Mouse (Mus musculus) ES-CJ7 (cell line): ENCODE measurements around the gene Olfr470.
"Not testable (repeated sequence)": the region's sequence is repeated elsewhere in the genome, so short reads cannot be mapped to it uniquely, and the experiment has no call there.

ENCODE experiments used
- DNase-seq: peaks from one replicate; pipeline ENCODE4 v3.0.0; 2011; ENCODE audit warnings: low read depth, low spot score

Olfr470 gene

DNA sequence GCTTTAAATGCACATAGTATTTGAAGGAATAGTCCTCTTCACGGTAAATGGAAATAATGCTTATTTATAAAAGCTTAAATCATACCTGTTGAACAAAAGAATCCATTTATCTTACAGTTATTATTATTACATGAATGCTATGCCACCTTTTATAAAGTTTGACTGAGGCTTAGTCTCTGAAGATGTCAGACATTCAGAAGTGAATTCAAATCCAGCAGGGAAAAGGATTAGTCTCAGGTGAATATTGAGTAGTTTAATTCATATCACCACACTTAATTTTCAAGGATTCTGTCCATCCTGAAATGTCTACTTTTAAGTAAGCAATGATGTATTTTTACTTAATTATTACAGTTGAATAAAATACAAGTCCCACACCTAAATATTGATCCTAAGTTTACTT, at the start of gene Olfr470:
TSS of gene Olfr470 (minus strand) at position 101 of the 400 bp plus-strand sequence.
- not testable (repeated sequence) for DNase-seq

DNA sequence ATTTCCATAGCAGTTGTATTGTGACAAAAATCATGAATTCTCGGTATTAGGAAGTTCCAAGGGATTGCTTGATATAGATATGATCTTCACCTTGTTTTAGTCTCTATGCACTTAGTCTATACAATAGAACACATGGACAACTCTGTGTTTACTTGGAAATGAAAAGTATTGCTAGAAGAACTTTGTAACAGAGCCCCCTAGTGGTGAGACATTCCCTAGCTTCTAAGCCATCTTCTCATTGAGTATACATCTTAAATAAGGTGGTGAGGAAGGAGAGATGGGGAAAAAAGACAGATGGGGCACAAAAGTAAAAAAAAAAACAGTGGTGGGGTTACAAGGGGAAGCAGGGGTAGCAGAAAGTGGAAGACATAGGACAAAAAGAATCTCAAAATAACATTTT, 5.6 kb downstream of the Olfr470 start:
- DNase-seq = peak; percentile 51

DNA sequence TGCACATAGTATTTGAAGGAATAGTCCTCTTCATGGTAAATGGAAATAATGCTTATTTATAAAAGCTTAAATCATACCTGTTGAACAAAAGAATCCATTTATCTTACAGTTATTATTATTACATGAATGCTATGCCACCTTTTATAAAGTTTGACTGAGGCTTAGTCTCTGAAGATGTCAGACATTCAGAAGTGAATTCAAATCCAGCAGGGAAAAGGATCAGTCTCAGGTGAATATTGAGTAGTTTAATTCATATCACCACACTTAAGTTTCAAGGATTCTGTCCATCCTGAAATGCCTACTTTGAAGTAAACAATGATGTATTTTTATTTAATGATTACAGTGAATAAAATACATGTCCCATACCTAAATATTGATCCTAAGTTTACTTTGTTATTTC, 21.8 kb downstream of the Olfr470 start, which contains the start of gene Olfr469:
TSS of gene Olfr469 (minus strand) at position 101 of the 400 bp plus-strand sequence.
- DNase-seq = not testable (repeated sequence)

DNA sequence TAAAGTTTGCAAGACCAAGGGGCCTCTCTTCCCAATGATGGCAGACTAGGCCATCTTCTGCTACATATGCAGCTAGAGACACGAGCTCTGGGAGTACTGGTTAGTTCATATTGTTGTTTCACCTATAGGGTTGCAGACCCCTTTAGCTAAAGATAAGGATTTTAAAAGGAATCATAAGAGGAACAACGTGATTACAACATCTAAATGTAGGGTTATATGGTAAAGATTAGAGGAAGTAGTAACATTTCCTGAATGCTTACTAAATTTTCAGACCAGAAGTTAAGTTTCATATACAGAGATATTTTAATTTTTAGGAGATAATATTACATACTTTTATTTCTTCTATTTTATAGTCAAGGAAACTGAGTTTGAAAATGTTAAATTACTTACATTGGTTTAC, 23.4 kb downstream of the Olfr470 start:
- DNase-seq = not testable (repeated sequence)

DNA sequence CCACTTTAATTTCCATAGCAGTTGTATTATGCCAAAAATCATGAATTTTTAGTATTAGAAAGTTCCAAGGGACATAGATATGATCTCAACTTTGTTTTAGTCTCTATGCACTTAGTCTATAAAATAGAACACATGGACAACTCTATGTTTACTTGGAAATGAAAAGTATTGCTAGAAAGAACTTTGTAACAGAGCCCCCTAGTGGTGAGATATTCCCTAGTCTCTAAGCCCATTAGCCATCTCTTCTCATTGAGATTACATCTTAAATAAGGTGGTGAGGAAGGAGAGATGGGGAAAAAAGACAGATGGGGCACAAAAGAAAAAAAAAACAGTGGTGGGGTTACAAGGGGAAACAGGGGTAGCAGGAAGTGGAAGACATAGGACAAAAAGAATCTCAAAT, 27.8 kb downstream of the Olfr470 start:
- peak; percentile 30 for DNase-seq

DNA sequence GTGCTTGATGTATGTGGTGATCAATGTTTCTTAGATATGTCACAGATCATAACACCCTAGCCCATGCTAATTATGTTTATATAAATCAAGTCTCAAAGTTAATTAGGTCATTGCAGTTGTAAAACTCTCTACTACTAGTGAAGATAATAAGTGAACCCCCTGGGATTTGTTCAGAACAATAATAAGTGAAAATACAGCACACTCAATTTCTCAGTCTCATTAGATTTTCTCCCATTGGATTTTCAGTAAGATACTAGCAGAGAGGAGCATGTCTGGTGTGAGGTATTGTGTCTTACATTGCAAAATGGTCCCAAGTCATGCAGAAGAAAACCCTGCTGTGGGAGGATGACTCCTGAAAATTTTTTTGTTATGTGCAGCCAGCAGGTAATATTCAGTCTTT, 35.3 kb downstream of the Olfr470 start, which contains the start of gene Olfr467:
TSS of gene Olfr467 (plus strand) at position 301 of the 400 bp plus-strand sequence.
- DNase-seq = no peak

DNA sequence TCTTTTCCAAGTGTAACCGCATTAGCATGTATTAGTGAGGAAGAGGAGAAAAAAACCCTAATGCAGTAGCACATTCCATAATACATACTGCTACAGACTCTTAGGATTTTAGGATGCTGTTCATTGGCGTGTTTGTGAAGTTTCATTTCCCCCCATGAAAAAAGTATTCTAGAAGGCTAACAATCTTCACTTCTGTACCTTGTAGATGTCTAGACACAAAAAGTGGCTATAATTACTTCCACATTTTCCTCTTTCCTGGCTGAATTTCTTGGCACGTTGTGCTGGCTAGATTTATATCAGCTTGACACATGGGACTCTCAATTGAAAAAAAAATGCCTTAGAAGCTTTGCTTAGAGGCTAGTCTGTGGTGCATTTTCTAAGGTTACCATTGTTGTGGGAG, 45.2 kb downstream of the Olfr470 start:
- DNase-seq = no peak

DNA sequence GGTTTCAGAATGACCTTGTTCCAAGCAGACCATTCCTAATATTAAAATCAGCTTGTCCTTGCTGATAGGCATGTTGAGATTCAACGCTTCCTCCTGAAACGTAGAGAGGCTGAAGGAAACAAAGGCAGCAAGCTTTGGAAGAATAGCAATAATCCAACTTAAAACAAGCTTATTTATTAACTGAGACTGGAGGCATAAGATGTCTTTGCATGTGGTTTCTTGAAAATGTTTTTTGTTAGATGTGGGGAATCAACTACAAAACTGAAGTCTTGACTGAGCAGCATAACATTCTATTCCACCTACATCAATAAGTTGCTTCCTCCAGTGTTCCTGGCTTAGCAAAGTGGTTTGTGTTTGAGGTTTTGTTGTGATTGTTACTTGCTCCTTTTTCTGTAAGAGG, 46.2 kb downstream of the Olfr470 start, which contains the start of gene Ovch2:
TSS of gene Ovch2 (minus strand) at position 101 of the 400 bp plus-strand sequence.
- no peak for DNase-seq

DNA sequence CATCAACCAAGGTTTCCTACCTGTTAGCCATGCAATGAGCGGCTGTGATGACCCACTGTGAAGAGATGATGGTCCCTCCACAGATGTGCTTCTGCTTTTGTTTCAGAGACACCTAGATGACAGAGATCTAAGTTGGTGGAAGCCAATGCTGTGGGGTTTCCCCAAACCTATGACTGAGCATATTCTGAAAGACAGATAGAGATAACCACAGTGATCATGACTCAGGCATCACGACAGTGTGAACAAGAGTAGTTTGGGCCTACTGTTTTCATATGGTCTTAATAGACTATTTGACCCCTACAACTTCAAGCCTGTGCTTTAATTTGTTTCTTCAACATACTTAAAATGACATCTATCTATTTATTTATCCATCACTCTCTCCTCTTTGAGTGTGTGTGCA, 50.8 kb downstream of the Olfr470 start:
- DNase-seq = no peak
